Mouse (Mus musculus) right cerebral cortex, adult 18-20 months (tissue): Measurements from ENCODE around the gene Rbmxl1.
A peak's percentile ranks its signal among the peaks of the same experiment; 100 is the strongest.
"Not testable (repeated sequence)": the region's sequence is repeated elsewhere in the genome, so short reads cannot be mapped to it uniquely, and the experiment has no call there.

Experiments
- DNase-seq: peaks from one replicate; pipeline ENCODE4 v3.0.0; 2022; ENCODE audit warnings: mixed read lengths

Gene Rbmxl1

DNA sequence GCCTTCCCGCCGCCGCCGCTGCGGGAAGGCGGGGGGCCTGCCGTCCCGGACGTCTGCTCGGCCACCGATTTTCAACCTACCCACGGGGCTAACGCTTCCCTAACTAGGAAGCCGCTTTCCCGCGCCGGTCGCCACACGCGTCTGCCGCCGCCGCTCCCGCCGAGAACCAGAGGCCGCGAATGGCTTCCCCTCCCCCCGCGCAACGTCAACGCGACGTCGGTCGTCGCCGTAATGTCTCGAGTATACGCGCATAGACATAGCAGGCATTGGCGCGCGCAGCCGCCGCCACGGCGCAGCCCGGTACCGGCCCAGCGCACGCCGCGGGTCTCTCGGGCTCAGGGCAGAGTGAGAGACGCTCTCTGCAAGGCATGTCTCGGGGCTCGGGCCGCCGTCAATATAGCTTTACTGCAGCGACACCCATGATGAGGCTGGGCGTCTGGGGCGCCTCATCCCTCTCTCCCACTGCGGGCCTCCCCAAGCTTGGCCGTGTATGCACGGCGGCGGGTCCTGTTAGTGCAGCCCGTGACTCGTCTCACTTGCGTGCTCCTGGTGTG lies at the start of gene Rbmxl1:
Gene Rbmxl1, minus strand, starts transcription at position 180 of the 554 bp plus-strand sequence.
- peak; percentile 89 for DNase-seq

DNA sequence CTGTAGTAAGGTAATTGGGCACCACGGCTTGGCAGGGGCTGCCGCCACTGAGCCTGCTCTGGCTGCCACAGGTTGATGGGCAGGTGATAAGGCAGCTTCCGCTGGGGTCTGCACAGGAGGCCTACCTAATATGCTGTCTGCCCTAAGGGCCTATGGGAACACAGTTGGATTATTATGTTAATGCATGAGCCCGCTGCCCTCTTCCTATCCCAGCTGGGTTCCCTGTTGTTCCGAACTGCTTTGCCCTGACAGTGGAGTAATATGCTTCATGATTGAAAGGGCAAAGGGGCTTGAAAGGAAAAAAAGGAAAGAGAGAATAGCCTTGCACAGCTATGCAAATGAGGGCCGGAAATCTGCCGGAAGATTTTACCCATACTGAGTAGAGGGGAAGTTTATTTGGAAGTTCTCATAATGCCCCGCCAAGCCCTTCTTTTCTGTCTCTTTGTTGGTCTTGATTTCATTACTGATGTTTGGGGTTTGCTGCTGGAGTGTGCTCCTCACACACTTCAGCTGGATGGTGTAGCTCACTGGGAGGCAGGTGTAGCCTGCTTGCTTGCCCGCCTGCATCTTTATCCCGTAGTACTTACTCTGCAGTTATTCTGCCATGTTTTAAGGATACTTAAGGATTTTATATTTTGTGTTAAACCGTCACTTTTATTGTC lies 48.2 kb upstream of the Rbmxl1 start:
- no peak for DNase-seq

DNA sequence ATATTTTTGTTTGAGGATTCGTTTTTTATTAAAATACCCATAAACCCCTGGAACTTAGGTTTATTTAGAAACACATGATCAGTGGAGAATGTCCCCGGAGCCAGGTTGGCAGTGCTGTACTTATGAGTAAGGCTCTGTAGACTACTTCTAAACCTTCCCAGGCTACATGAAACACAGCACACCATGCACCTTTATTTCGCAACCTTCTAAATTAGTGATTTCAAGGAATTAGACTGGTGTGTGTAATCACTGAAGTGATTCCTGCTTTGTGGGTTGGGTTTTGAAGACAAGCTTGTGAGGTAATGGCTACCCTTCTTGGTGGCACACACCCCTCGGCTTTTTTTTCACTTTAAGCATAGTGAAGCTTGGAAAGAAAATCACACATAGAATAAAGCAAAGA lies 47.1 kb upstream of the Rbmxl1 start:
- no peak for DNase-seq

DNA sequence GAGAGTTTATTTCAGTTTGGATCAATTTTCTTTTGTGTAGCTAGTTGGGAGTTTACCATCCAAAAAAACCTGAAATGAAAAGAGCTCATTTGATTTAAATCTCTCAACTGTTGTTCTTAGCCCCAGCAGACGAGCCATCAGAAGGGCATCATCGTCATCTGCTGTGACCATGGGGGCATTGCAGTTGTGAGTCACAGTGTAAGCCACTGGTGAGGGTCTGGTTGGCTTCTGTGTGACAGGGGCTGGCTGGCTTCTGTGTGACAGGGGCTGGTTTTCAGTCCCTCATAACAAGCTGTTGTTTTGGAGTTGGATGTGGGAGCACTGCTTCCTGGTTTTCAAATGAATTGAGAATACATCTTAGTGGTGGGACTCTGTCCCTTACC lies 42.0 kb upstream of the Rbmxl1 start:
- DNase-seq, result no peak

DNA sequence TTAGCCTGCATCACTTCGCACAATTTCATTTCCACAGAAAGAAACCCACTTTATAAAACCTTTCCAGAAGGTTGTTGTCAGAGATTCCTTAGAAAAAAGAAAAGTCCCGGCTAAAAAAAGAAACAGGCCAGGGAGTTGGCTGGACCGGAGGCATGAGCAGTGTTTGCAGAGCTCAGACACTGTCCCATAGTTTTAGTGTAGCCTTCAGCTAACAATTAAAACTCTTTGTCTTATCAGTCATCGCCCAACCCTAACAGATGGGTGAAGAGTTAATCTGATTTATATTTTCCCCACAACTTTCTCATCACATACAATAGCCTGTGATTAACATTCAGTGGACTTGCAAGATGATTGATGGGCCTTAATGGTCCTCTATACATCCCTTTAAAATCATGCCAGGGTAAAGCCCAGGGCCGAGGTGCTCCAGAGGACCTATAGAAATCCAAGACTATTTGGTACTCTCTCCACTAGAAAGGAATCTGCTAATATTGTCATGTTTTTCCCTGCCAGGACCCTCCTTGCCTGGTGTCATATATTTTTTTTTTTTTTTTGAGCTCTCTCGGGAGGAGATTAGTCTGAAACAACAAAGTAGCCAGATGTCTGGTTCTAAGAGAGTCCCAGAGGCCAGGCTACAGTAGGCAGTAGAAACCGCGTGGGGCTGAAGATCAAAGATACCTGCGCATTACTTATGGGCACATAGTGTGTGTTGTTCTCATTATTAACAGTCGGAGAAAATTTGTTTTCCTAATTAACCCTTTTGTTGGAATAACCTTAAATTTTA lies 41.5 kb upstream of the Rbmxl1 start:
- DNase-seq, result no peak

DNA sequence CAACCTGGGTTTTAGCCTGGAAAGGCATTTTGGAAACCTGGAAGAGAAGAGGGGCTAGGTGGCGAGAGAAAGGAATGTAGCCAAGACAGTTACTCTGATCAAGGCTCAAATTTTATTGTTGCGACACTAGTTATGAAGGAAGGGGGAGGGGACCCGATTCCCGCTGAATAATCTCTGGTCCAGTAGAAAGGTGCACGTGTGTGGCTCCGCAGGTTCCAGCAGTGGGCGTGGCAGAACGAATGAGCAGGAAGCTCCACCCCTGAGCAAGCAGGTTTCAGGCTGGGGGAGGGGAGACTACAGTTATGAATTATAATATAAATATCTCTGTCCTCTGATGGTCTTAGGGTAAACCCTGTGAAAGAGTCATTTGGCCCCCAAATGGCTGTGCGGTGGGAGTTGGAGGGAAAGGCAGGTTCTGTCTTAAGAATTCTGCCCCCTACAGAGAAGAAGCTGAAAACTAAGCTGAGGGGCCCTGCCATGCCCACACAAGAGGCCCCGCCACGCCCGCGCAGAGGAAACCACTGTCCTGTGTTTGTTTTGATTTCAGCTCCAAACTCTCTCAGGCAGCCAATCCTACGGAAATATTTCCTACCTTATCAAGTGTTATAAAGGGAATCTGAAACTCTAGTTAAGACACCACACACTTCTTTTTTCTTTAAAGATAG lies 36.6 kb upstream of the Rbmxl1 start:
- not testable (repeated sequence) for DNase-seq

- DNase-seq, result no peak
Observed at GRCm38 (mm10) chr8:78544545-78544944, 35.8 kb upstream of the Rbmxl1 start.

DNA sequence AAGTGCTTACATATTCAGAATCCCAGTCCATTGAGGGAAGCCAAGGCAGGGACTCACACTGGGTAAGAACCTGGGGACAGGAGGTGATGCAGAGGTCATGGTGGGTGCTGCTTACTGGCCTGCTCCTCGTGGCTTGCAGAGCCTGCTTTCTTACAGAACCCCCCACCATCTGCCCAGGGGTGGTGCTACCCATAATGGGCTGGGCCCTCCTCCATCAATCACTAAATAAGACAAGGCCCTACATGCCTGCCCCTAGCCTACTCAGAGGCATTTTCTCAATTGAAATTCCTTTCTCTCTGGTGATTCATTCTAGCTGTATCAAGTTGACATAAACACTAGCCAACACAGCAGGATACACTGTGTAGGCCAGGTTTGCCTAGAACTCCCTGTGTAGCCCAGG lies 34.9 kb upstream of the Rbmxl1 start:
- DNase-seq, result no peak

- DNase-seq, result not testable (repeated sequence)
Observed at GRCm38 (mm10) chr8:78542670-78543069, 34.0 kb upstream of the Rbmxl1 start.

GRCm38 (mm10) chr8:78537795-78538194 lies 29.1 kb upstream of the Rbmxl1 start:
- no peak for DNase-seq

GRCm38 (mm10) chr8:78536716-78537115 lies 28.0 kb upstream of the Rbmxl1 start:
- DNase-seq, result no peak

DNA sequence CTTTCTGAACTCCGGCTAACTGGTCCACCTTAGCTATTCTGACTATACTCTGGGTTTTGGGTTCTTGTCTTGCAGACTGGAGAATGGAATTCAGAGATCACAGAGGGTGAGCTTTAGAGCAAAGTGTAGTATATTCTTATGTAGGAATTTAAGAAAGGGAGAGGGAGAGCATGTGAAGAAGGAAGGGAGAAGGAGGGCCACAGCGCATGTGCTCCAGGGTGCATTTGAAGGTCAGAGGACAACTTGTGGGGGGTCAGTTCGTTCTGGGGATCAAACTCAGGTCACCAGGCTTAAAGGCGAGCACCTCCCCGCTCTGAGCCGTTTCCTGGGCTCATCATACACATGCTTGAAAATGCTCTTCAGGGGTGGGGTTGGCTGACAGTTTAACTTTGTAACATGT lies 25.3 kb upstream of the Rbmxl1 start:
- no peak for DNase-seq

- DNase-seq, result no peak
Observed at GRCm38 (mm10) chr8:78515132-78515531, 6.4 kb upstream of the Rbmxl1 start.

DNA sequence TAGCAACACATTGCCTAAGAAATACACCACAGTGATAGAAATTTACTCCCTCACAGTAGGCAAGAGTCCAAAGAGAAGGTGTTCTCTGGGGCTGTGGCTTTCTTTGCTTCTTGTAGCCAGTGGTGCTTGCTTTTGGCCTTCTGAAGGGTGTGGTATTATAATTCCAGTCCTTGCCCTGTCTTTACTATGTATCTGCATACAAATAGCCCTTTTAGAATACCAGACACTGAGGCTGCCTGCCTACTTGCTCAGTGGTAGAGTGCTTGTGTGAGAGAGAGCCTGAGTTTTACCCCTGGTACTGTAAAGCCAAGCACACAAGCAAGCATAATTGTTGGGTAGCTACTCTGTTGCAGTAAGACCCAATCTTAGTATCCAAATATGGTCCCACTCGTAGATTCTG lies 6.0 kb upstream of the Rbmxl1 start:
- DNase-seq, result no peak

- DNase-seq, result no peak
Observed at GRCm38 (mm10) chr8:78513106-78513505, 4.4 kb upstream of the Rbmxl1 start.

DNA sequence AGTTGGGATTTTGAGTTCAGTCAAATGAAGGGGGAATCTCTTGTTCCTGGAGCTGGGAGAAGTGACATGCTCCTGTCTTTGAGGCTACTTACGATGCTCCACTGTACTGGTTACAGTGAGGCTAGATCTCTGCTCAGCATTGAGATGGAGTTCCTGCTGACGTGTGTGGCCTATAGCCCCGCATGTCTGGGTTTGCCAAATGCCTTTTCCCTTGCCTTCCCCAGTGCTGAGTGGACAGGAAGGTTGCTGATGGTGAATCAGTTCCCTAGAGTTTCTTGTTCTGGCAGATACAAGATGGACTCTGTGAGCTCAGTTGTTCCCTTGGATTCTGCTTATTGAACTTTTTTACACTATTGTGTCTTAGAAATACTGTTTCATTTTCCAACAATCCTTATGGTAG lies 2.2 kb upstream of the Rbmxl1 start:
- no peak for DNase-seq

DNA sequence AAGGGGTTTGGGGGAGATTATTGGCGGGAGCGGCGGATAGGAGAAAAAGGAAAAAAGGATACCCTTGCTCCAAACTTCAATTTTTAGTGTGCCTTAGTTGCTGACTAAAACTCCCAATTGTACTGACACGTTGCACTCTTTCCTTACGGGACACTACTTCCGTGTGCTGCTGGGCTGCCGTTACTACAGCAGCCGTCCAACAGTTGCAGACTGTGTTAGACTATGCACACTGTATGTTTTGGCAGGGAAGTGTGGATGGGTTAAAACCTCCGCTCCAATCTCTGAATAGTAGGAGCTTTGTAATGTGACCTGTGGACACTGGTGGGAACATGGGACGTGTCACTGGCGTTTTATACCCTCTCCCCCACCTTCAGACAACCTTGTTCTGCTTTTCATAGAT lies 1.4 kb upstream of the Rbmxl1 start:
- DNase-seq, result no peak

DNA sequence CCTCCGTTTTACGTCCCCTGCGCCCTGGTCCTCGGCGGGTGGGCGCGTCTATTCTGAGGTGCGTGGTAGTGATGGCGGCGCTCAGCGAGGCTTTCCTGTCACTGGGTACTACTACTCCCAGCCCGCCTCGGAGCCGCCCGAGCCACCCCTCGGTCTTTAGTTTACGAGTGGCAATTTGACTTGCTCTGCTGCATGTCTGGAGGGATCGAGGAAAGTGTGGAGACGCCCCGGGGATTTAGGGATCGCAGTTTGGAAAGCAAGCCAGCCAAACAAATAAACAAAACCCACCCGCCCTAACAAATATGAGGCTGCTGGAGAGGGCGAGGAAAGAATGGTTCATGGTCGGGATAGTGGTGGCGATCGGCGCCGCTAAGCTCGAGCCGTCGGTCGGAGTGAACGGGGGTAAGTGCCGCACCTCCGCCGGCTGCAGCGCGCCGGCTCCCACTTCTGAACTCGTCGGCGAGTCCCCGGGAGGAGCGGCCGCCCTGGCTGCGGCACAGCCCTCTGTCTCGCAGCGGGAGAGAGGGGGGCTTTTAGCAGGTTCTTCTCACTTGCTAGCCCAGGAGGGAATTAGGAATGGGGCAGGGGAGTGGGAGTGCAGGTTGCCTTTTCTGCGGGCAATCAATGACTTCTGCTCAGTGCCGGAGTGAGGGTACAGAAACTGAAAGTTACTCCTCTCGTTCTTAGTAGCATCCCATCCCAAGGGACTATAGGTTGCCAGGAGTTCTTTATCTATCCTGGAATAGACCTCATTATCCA lies 754 bp upstream of the Rbmxl1 start, which contains the start of gene Slc10a7:
Gene Slc10a7, plus strand, starts transcription at position 74 of the 759 bp plus-strand sequence.
- peak; percentile 90 for DNase-seq

GRCm38 (mm10) chr8:78507979-78508718 lies 549 bp downstream of the Rbmxl1 start:
- DNase-seq, result no peak

GRCm38 (mm10) chr8:78502706-78503105 lies 6.0 kb downstream of the Rbmxl1 start:
- no peak for DNase-seq

- not testable (repeated sequence) for DNase-seq
Observed at GRCm38 (mm10) chr8:78496273-78496672, 12.4 kb downstream of the Rbmxl1 start.

DNA sequence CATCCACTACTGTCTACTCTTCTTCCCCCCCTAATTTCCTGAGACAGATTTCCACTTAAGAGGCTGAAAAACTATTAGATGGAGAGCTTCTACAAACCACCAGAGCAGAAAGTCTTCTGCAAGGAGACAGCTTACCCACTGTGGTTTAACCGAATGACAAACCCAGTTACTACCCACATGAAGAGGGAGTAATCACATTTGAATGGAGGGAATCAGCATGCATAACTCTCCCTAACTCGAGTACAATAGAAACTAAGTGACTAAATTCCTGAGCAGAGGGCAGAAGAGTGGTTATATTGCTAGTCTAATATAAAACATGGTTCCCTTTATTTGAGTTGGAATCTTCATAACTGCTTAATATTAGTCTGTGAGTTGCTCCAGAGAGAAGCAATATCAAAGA lies 15.7 kb downstream of the Rbmxl1 start:
- no peak for DNase-seq
